Mouse (Mus musculus) adrenal gland, postnatal 4 days (tissue): ENCODE data around the gene Slit2. TPM values are rescaled to one million over a fixed set of nuclear protein-coding genes. Genes with fewer than 3 reads are reported as not detected.
A peak's percentile ranks its signal among the peaks of the same experiment; 100 is the strongest.

ENCODE experiments used
- DNase-seq, 2 experiments: peaks; one replicate each; pipeline ENCODE4 v3.0.0; 2021 to 2022; ENCODE audit warnings: low spot score in 2 of 2, mixed read lengths in 2 of 2
- long read RNA-seq, 2 experiments: library from polyadenylated mRNA; stranded (forward); transcript quantifications; one replicate each; pipeline ENCODE4 v2.0.0; 2021
- total RNA-seq, 2 experiments: library from RNA; stranded (reverse); gene quantifications; 2 replicates each; pipeline ENCODE4 v1.2.3; 2021

Gene Slit2
- 10 to 100 TPM; 24.0 to 44.5 TPM for total RNA-seq
- long read RNA-seq, experiment 1, partial matches to known transcripts = 2 of 2 reads
- long read RNA-seq, experiment 1, other reads (novel, unspliced or antisense) = 0 of 2 reads
- long read RNA-seq, experiment 2, full-length matches to known transcripts = 8 of 17 reads
- long read RNA-seq, experiment 2, partial matches to known transcripts = 6 of 17 reads
- long read RNA-seq, experiment 2, other reads (novel, unspliced or antisense) = 3 of 17 reads

GRCm38 (mm10) chr5:47982941-47983701, at the start of gene Slit2:
Gene Slit2, plus strand, starts transcription at chr5:47983138.
- DNase-seq = peak; percentile 81 to 84

- DNase-seq = no peak
These were observed 44.2 kb upstream of the Slit2 start for GRCm38 (mm10) chr5:47938586-47939372.

GRCm38 (mm10) chr5:47956451-47956850, 26.5 kb upstream of the Slit2 start:
- DNase-seq = no peak

GRCm38 (mm10) chr5:47975795-47976194, 7.1 kb upstream of the Slit2 start:
- DNase-seq = no peak

GRCm38 (mm10) chr5:47979371-47979770, 3.6 kb upstream of the Slit2 start:
- DNase-seq = no peak

- DNase-seq = no peak
These were observed 2.5 kb upstream of the Slit2 start for GRCm38 (mm10) chr5:47980459-47980858.

- DNase-seq = no peak
These were observed 987 bp upstream of the Slit2 start for GRCm38 (mm10) chr5:47981951-47982350.

GRCm38 (mm10) chr5:47983746-47984583, 1.0 kb downstream of the Slit2 start:
- no peak for DNase-seq

- no peak for DNase-seq
These were observed 1.8 kb downstream of the Slit2 start for GRCm38 (mm10) chr5:47984584-47985197.

- DNase-seq = no peak
These were observed 2.3 kb downstream of the Slit2 start for GRCm38 (mm10) chr5:47985198-47985631.

- no peak for DNase-seq
These were observed 3.1 kb downstream of the Slit2 start for GRCm38 (mm10) chr5:47985901-47986670.

GRCm38 (mm10) chr5:47990926-47991325, 8.0 kb downstream of the Slit2 start:
- no peak for DNase-seq

GRCm38 (mm10) chr5:48003708-48004415, 20.9 kb downstream of the Slit2 start:
- DNase-seq = no peak

GRCm38 (mm10) chr5:48005533-48005932, 22.6 kb downstream of the Slit2 start:
- DNase-seq = no peak

GRCm38 (mm10) chr5:48006059-48006458, 23.1 kb downstream of the Slit2 start:
- DNase-seq = no peak

- no peak for DNase-seq
These were observed 40.5 kb downstream of the Slit2 start for GRCm38 (mm10) chr5:48023441-48023840.

- no peak for DNase-seq
These were observed 51.9 kb downstream of the Slit2 start for GRCm38 (mm10) chr5:48034875-48035274.

- DNase-seq = no peak
These were observed 55.1 kb downstream of the Slit2 start for GRCm38 (mm10) chr5:48038033-48038432.
